8 mouse cellular contexts compared by ENCODE assay signal in genomic region chr6:8735657-8736492, GRCm38 (mm10). TPM values are rescaled to one million over a fixed set of nuclear protein-coding genes. Genes with fewer than 3 reads are reported as not detected.
DNase-seq lines count a peak whose midpoint lies in the region; ATAC-seq and TF ChIP-seq lines count a peak whose summit lies in the region.

No protein-coding gene starts in this region.

- 47% methylated on average over 8 of the region's 8 CpGs for WGBS in kidney, adult 2 months
- WGBS in limb, embryonic 10.5 days, result 69% methylated on average over 8 of the region's 8 CpGs
- WGBS in midbrain, postnatal 0 days, result 55% methylated on average over 8 of the region's 8 CpGs

- ATAC-seq in midbrain, postnatal 0 days (ENCODE audit: low FRiP score), result peak; percentile 88

- H3K4me2 ChIP-seq in midbrain, postnatal 0 days (ENCODE audit: low read depth, low read length, poor library complexity, severe bottlenecking), result no peak overlapping the region

- no peak overlapping the region for H3K4me3 ChIP-seq in kidney, adult 2 months (ENCODE audit: insufficient read depth, low read depth, low read length)
- no peak overlapping the region for H3K4me3 ChIP-seq in limb, embryonic 10.5 days
- H3K4me3 ChIP-seq in midbrain, postnatal 0 days (ENCODE audit: low read depth, low read length), result no peak overlapping the region

- TF ChIP-seq POLR2A in kidney, adult 2 months (IDR thresholded peaks at IDR 0.05; ENCODE audit: low read depth, low read length), result no peak

- TF ChIP-seq CTCF in kidney, adult 2 months (conservative IDR thresholded peaks at IDR 0.05; ENCODE audit: insufficient read depth, insufficient read length, low read depth, low read length), result peak; percentile 76
- TF ChIP-seq CTCF in midbrain, postnatal 0 days (IDR thresholded peaks at IDR 0.05), result peak; percentile 91

- peak; percentile 83 for DNase-seq in testis, postnatal 10 days (ENCODE audit: low spot score)
- DNase-seq in testis, postnatal 14 days (ENCODE audit: low spot score), result no peak
- peak; percentile 60 to 75 for DNase-seq in cerebellum, postnatal 4 days (ENCODE audit: low spot score in 2 of 2)
- DNase-seq in gastrocnemius, postnatal 10 days, result peak; percentile 63
- peak; percentile 71 for DNase-seq in kidney, adult 2 months
- DNase-seq in limb, embryonic 10.5 days (ENCODE audit: low spot score), result peak; percentile 77
- peak; percentile 85 for DNase-seq in midbrain, postnatal 0 days (ENCODE audit: low spot score)
- peak; percentile 52 to 68 for DNase-seq in spleen, postnatal 36 days (ENCODE audit: low spot score in 2 of 2)

- no peak overlapping the region for H3K27ac ChIP-seq in kidney, adult 2 months (ENCODE audit: insufficient read depth, low read depth, low read length)
- peak overlapping the region; percentile 86 for H3K27ac ChIP-seq in limb, embryonic 10.5 days
- H3K27ac ChIP-seq in midbrain, postnatal 0 days (ENCODE audit: low read depth, low read length), result no peak overlapping the region

- H3K9me3 ChIP-seq in limb, embryonic 10.5 days (replicated peaks), result no peaks in the 10 kb centered on the region
- H3K9me3 ChIP-seq in midbrain, postnatal 0 days (ENCODE audit: low read length), result no peaks in the 10 kb centered on the region

- H3K27me3 ChIP-seq in kidney, adult 2 months (replicated peaks; ENCODE audit: control insufficient read depth, insufficient read depth, low read length), result no peaks in the 10 kb centered on the region
- H3K27me3 ChIP-seq in limb, embryonic 10.5 days (ENCODE audit: low read depth, poor library complexity, severe bottlenecking), result no peaks in the 10 kb centered on the region
- no peaks in the 10 kb centered on the region for H3K27me3 ChIP-seq in midbrain, postnatal 0 days (ENCODE audit: insufficient read depth, low read length)

- H3K4me1 ChIP-seq in kidney, adult 2 months (ENCODE audit: control insufficient read depth, insufficient read depth, low read length), result no peaks in the 10 kb centered on the region
- peaks cover 43% of the 10 kb centered on the region for H3K4me1 ChIP-seq in limb, embryonic 10.5 days
- no peaks in the 10 kb centered on the region for H3K4me1 ChIP-seq in midbrain, postnatal 0 days (ENCODE audit: insufficient read depth, low read length)

- no peak overlapping the region for H3K9ac ChIP-seq in midbrain, postnatal 0 days (replicated peaks; ENCODE audit: low read length, poor library complexity, severe bottlenecking)

- no peaks in the 10 kb centered on the region for H3K36me3 ChIP-seq in kidney, adult 2 months (ENCODE audit: control insufficient read depth, insufficient read depth, low read length)
- H3K36me3 ChIP-seq in limb, embryonic 10.5 days, result no peaks in the 10 kb centered on the region
- peaks cover 5% of the 10 kb centered on the region; the same call in 1 of the 2 replicates for H3K36me3 ChIP-seq in midbrain, postnatal 0 days (ENCODE audit: insufficient read depth, low read length)

RNA-seq across cellular contexts. Expression of gene Ica1, which starts 42.4 kb away (rescaled TPM):
- total RNA-seq in gastrocnemius, postnatal 10 days (2021), result 1 to 10 TPM; 3.7 to 4.4 TPM
- 3.3 and 6.1 TPM in 2 replicates for polyA plus RNA-seq in kidney, adult 2 months (2012; rRNA removed)
- 11.9 and 17.1 TPM in 2 replicates for polyA plus RNA-seq in limb, embryonic 10.5 days (2016; fragmentation: Nextera tagmentation; extraction: Ambion mirVana)
- total RNA-seq in midbrain, postnatal 0 days (2014; rRNA removed), result 57.4 and 66.6 TPM in 2 replicates
- polyA plus RNA-seq in midbrain, postnatal 0 days (2015; fragmentation: Nextera tagmentation; extraction: Ambion mirVana), result 98.7 and 98.8 TPM in 2 replicates
